Mouse (Mus musculus) liver, embryonic 13.5 days (tissue): ENCODE results near the gene Lrr1. TPM values are rescaled to one million over a fixed set of nuclear protein-coding genes. Genes with fewer than 3 reads are reported as not detected.

Experiments
- ATAC-seq: fragments of 200-750 bp; cut with Nextera tagmentation; 2 replicates; pipeline ENCODE4 v1.8.0; 2017; ENCODE audit warnings: low read depth, mild to moderate bottlenecking, moderate number of reproducible peaks, moderate library complexity
- DNase-seq: peaks from one replicate; pipeline ENCODE4 v3.0.0; 2022
- H3K27ac ChIP-seq: fragments of 300-500 bp; sonication (generic); 2 replicates; pipeline ENCODE4 v1.5.1; 2015; ENCODE audit warnings: moderate library complexity, mild to moderate bottlenecking, inconsistent platforms
- H3K27me3 ChIP-seq: fragments of 300-500 bp; sonication (generic); 2 replicates; pipeline ENCODE4 v1.6.1; 2015; ENCODE audit warnings: mild to moderate bottlenecking, inconsistent platforms
- H3K36me3 ChIP-seq: fragments of 300-500 bp; sonication (generic); 2 replicates; pipeline ENCODE4 v1.6.1; 2015; ENCODE audit warnings: mild to moderate bottlenecking, inconsistent platforms
- H3K4me1 ChIP-seq: fragments of 300-500 bp; sonication (generic); replicated peaks from 2 replicates; pipeline ENCODE4 v1.6.1; 2015; ENCODE audit warnings: inconsistent platforms
- H3K4me2 ChIP-seq: fragments of 300-500 bp; sonication (generic); 2 replicates; pipeline ENCODE4 v1.6.1; 2015; ENCODE audit warnings: inconsistent platforms, mild to moderate bottlenecking, moderate library complexity
- H3K4me3 ChIP-seq: fragments of 300-500 bp; sonication (generic); replicated peaks from 2 replicates; pipeline ENCODE4 v1.5.1; 2015; ENCODE audit warnings: mild to moderate bottlenecking, inconsistent platforms
- H3K9ac ChIP-seq: fragments of 300-500 bp; sonication (generic); 2 replicates; pipeline ENCODE4 v1.6.1; 2015; ENCODE audit warnings: mild to moderate bottlenecking, inconsistent platforms
- H3K9me3 ChIP-seq: fragments of 300-500 bp; sonication (generic); replicated peaks from 2 replicates; pipeline ENCODE4 v1.6.1; 2016; ENCODE audit warnings: inconsistent platforms
- WGBS: fragments of 180-500 bp; shearing (Covaris S2); methylation state at CpG from one replicate; pipeline ENCODE4 v1.1.7; 2015; ENCODE audit not compliant: insufficient replicate concordance; 5-methylcytosine and 5-hydroxymethylcytosine counted together
- polyA plus RNA-seq: library from polyadenylated mRNA; unstranded; fragments of >200 nt; fragmentation: Nextera tagmentation; extraction: Ambion mirVana; gene quantifications from 2 replicates; pipeline ENCODE4 v1.2.1, GENCODE M21; 2015

The Lrr1 gene
- polyA plus RNA-seq, 1 experiment from 2014 or later = 24.6 TPM

- peak overlapping the region; percentile 96 for H3K9ac ChIP-seq
- H3K27ac ChIP-seq = peak overlapping the region; percentile 94
- H3K9me3 ChIP-seq = no peaks in the 10 kb centered on the region
- H3K4me1 ChIP-seq = peaks cover 39% of the 10 kb centered on the region
- no peaks in the 10 kb centered on the region for H3K27me3 ChIP-seq
- no peak for ATAC-seq
- H3K36me3 ChIP-seq = peaks cover 44% of the 10 kb centered on the region
- 33% methylated on average over 7 of the region's 7 CpGs for WGBS
- no peak for DNase-seq
- peak overlapping the region; percentile 97 for H3K4me2 ChIP-seq
- H3K4me3 ChIP-seq = peak overlapping the region; percentile 91
Observed at GRCm38 (mm10) chr12:69185371-69185770, 16.8 kb downstream of the Lrr1 start.

- H3K27me3 ChIP-seq = no peaks in the 10 kb centered on the region
- DNase-seq = no peak
- WGBS = 53% methylated on average over 5 of the region's 5 CpGs
- peak overlapping the region; percentile 21; the same call in 1 of the 2 replicates for H3K4me3 ChIP-seq
- H3K9ac ChIP-seq = peak overlapping the region; percentile 49
- H3K27ac ChIP-seq = peak overlapping the region; percentile 59
- H3K36me3 ChIP-seq = peaks cover 48% of the 10 kb centered on the region
- H3K9me3 ChIP-seq = no peaks in the 10 kb centered on the region
- ATAC-seq = no peak
- peaks cover 39% of the 10 kb centered on the region for H3K4me1 ChIP-seq
- H3K4me2 ChIP-seq = peak overlapping the region; percentile 34
Observed at GRCm38 (mm10) chr12:69186811-69187471, 18.3 kb downstream of the Lrr1 start.

DNA sequence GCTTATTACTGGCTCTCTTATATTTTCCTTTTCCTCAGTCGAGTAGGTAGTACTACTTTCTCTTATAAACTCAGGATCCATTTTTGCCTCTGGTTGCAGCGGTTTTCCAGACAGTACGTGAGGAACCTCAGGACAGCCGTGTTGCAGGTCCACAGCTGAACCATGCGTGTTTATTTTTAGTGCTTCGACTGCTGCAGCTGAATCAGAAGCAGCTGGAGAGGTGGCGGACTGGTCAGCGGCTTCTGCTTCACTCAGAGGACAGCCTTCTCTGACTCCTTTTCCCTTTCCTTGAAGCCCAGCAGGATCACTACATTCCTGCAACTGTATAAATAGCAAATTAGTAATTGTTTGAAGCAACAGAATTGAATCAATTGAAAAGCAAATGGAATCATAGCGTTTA is 21.5 kb downstream of the Lrr1 start:
- Histone ChIP-seq H3K36me3 (peaks cover 54% of the 10 kb centered on the region), H3K9ac (no peak overlapping the region), H3K4me2 (no peak overlapping the region), H3K4me1 (peaks cover 38% of the 10 kb centered on the region), H3K27ac (no peak overlapping the region), H3K27me3 (no peaks in the 10 kb centered on the region), H3K4me3 (no peak overlapping the region), H3K9me3 (no peaks in the 10 kb centered on the region)
- 82% methylated on average over 9 of the region's 9 CpGs for WGBS
- DNase-seq (no peak), ATAC-seq (no peak)

GRCm38 (mm10) chr12:69190522-69190921 is 21.9 kb downstream of the Lrr1 start:
- H3K36me3 ChIP-seq = peaks cover 54% of the 10 kb centered on the region
- WGBS = 95% methylated on average over 1 of the region's 1 CpGs
- no peak for DNase-seq

DNA sequence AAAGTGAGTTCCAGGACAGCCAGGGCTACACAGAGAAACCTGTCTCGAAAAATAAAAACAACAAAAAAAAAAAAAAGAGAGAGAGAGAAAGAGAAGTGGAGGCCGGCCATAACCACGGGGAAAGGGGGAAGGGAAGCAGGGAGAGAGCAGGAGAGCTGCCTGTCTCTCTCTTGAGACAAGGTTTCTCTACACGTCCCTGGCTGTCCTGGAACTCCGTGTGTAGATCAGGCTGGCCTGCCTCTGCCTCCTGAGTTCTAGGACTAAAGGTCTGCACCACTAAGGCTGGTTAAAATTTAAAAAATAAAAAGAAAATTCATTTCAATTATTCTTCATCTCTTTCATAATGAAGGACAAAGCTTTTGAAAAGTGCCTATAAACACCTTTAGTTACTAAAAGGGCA is 22.8 kb downstream of the Lrr1 start:
- Histone ChIP-seq H3K9me3 (no peaks in the 10 kb centered on the region), H3K27ac (no peak overlapping the region), H3K4me2 (no peak overlapping the region), H3K36me3 (peaks cover 54% of the 10 kb centered on the region), H3K9ac (no peak overlapping the region), H3K27me3 (no peaks in the 10 kb centered on the region), H3K4me3 (no peak overlapping the region), H3K4me1 (peaks cover 35% of the 10 kb centered on the region)
- no peak for ATAC-seq
- DNase-seq = no peak
- WGBS = 76% methylated on average over 5 of the region's 5 CpGs

More at GRCm38 (mm10) chr12:69190522-69190921, 21.9 kb downstream of the Lrr1 start:
- H3K4me2 ChIP-seq = no peak overlapping the region
- no peaks in the 10 kb centered on the region for H3K27me3 ChIP-seq
- H3K4me3 ChIP-seq = no peak overlapping the region
- no peak overlapping the region for H3K27ac ChIP-seq
- no peak overlapping the region for H3K9ac ChIP-seq
- no peaks in the 10 kb centered on the region for H3K9me3 ChIP-seq
- no peak for ATAC-seq
- H3K4me1 ChIP-seq = peaks cover 36% of the 10 kb centered on the region

GRCm38 (mm10) chr12:69192637-69193036 is 24.0 kb downstream of the Lrr1 start:
- no peaks in the 10 kb centered on the region for H3K27me3 ChIP-seq
- peaks cover 26% of the 10 kb centered on the region for H3K4me1 ChIP-seq
- H3K9me3 ChIP-seq = no peaks in the 10 kb centered on the region
- ATAC-seq (no peak), DNase-seq (no peak)
- no peak overlapping the region for H3K9ac ChIP-seq
- H3K4me2 ChIP-seq = no peak overlapping the region
- H3K36me3 ChIP-seq = peaks cover 47% of the 10 kb centered on the region
- 92% methylated on average over 2 of the region's 2 CpGs for WGBS
- H3K27ac ChIP-seq = no peak overlapping the region
- H3K4me3 ChIP-seq = no peak overlapping the region

- peak within 1 kb of the TSS; percentile 98 for H3K4me2 ChIP-seq
- DNase-seq (peak; percentile 59), ATAC-seq (peak; percentile 76)
- peak within 1 kb of the TSS; percentile 95 for H3K4me3 ChIP-seq
- H3K36me3 ChIP-seq = peaks cover 38% of the 10 kb centered on the region
- H3K4me1 ChIP-seq = peaks cover 39% of the 10 kb centered on the region
- under 1% methylated on average over 75 of the region's 75 CpGs for WGBS
- H3K27me3 ChIP-seq = no peaks in the 10 kb centered on the region
- H3K9ac ChIP-seq = peak within 1 kb of the TSS; percentile 92
- peak within 1 kb of the TSS; percentile 88 for H3K27ac ChIP-seq
- H3K9me3 ChIP-seq = no peaks in the 10 kb centered on the region
Observed at GRCm38 (mm10) chr12:69196444-69197377, 28.1 kb downstream of the Lrr1 start, which contains the start of gene Gm49383. Gm49383 (minus strand) TSS chr12:69197104.

- H3K27ac ChIP-seq = peak overlapping the region; percentile 88
- H3K4me3 ChIP-seq = peak overlapping the region; percentile 95
- peaks cover 39% of the 10 kb centered on the region for H3K36me3 ChIP-seq
- under 1% methylated on average over 94 of the region's 94 CpGs for WGBS
- ATAC-seq = peak; percentile 79
- DNase-seq = peak; percentile 62
- H3K9ac ChIP-seq = peak overlapping the region; percentile 92
- H3K4me2 ChIP-seq = peak overlapping the region; percentile 98
- no peaks in the 10 kb centered on the region for H3K9me3 ChIP-seq
- H3K4me1 ChIP-seq = peaks cover 39% of the 10 kb centered on the region
- H3K27me3 ChIP-seq = no peaks in the 10 kb centered on the region
Observed at GRCm38 (mm10) chr12:69197378-69198163, 29.0 kb downstream of the Lrr1 start.

DNA sequence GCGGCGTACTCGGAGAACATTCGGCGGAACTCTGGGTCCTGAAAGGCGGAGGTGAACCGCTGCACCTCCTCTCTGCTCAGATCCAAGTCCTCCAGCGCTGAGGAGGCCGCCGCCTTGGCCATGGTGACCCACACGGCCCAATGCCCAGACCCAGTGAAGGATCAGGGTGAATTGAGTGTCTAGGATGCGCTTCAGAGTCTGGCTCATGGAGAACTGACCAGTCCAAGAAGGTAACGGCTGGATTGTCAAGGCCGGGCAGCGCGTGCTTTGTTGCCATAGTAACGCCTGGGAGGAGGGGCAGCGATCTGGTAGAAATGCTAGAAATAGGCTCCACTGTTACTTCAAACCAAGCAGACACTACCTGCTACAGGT is 29.5 kb downstream of the Lrr1 start, which contains the start of gene Dnaaf2:
Dnaaf2 (minus strand) TSS at position 266 of the 372 bp plus-strand sequence.
- under 1% methylated on average over 18 of the region's 18 CpGs for WGBS
- peak within 1 kb of the TSS; percentile 95 for H3K4me3 ChIP-seq
- H3K4me2 ChIP-seq = peak within 1 kb of the TSS; percentile 98
- H3K9ac ChIP-seq = peak within 1 kb of the TSS; percentile 92
- peak; percentile 42 for ATAC-seq
- H3K4me1 ChIP-seq = peaks cover 36% of the 10 kb centered on the region
- H3K9me3 ChIP-seq = no peaks in the 10 kb centered on the region
- H3K27me3 ChIP-seq = no peaks in the 10 kb centered on the region
- DNase-seq = peak; percentile 68
- H3K27ac ChIP-seq = peak within 1 kb of the TSS; percentile 88
- peaks cover 39% of the 10 kb centered on the region for H3K36me3 ChIP-seq

DNA sequence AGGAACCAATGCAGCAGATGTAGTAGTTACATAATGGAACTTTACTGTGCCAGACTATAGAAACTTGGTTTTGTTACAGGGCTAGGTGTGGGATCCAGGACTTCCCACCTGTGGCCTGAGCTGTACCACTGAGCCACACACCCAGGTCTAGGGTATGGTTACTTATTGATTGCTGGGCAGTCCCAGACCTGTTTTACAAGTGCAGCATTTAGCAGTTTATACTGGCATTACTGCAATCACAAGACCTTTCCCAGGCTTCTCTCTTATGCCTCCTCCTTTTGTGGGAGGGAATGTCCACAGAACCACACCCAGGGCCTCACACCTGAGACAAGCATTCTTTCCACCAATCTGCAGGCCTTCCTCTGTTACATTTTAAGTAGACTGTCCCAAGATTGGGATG is 30.4 kb downstream of the Lrr1 start:
- Histone ChIP-seq H3K36me3 (peaks cover 45% of the 10 kb centered on the region), H3K9ac (peak overlapping the region; percentile 30; the same call in 1 of the 2 replicates), H3K27ac (no peak overlapping the region), H3K4me1 (peaks cover 31% of the 10 kb centered on the region), H3K9me3 (no peaks in the 10 kb centered on the region), H3K27me3 (no peaks in the 10 kb centered on the region), H3K4me3 (peak overlapping the region; percentile 95), H3K4me2 (peak overlapping the region; percentile 98)
- DNase-seq = no peak
- ATAC-seq = no peak
